Mouse (Mus musculus): ENCODE results near the gene Olfr287. TPM values are rescaled to one million over a fixed set of nuclear protein-coding genes. Genes with fewer than 3 reads are reported as not detected.

The Olfr287 gene
- polyA plus RNA-seq (2012; rRNA removed), result 0.24 and 0.88 TPM in 2 replicates

DNA sequence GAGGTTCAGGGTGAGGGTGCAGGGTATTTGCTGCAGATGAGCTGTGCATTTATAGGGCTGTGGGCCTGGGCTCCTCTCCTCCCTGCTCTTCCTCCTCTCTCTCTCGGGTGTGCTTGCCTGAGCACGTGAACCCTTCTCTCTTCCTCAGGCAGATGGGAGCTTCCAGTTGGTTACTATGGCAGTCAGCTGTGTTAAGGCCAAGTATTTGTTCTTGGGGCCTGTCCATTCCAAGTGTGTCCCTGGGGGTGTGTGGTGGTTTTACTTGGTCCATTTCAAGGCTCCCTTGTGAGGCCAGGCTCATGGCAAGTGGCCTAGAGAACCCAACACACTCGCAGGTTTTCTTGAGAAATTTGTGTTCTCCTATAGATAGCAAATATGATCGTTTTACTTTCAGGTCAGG is at the start of gene Olfr287, which contains the start of gene Gm44579:
Gene Olfr287 (minus strand): TSS at position 180 of the 400 bp plus-strand sequence.
Gene Gm44579 (minus strand): TSS at position 101 of the 400 bp plus-strand sequence.

GRCm38 (mm10) chr15:98257193-98257592 is 36.3 kb upstream of the Olfr287 start, which contains the start of gene H1fnt:
Gene H1fnt (minus strand): TSS chr15:98257293.

DNA sequence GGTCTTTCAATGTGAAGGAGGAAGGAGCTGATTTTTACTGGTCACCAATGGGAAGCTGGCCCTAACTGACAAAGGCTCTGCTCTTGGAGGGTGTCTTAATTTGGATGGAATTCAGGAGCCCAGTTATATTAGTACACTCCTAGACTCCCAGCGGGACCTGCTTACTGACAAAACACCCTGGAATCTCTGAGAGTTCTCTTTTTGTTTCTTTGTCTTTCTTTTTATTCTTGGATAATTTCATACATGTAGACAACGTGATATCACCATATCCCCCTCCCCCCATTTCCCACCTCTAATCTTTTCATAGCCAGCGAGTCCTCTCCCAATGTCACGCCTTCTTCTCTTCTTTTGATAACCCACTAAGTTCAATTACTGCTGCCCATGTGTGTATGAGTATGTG is 13.5 kb upstream of the Olfr287 start, which contains the start of gene Olfr286:
Gene Olfr286 (minus strand): TSS at position 101 of the 400 bp plus-strand sequence.

DNA sequence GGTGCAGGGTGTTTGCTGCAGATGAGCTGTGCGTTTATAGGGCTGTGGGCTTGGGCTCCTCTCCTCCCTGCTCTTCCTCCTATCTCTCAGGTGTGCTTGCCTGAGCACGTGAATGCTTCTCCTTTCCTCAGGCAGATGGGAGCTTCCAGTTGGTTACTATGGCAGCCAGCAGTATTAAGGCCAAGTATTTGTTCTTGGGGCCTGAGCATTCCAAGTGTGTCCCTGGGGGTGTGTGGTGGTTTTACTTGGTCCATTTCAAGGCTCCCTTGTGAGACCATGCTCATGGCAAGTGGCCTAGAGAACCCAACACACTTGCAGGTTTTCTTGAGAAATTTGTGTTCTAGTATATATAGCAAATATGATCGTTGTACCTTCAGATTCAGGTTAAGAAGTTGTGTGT is 25.4 kb downstream of the Olfr287 start, which contains the start of gene Olfr288:
Gene Olfr288 (minus strand): TSS at position 101 of the 400 bp plus-strand sequence.

DNA sequence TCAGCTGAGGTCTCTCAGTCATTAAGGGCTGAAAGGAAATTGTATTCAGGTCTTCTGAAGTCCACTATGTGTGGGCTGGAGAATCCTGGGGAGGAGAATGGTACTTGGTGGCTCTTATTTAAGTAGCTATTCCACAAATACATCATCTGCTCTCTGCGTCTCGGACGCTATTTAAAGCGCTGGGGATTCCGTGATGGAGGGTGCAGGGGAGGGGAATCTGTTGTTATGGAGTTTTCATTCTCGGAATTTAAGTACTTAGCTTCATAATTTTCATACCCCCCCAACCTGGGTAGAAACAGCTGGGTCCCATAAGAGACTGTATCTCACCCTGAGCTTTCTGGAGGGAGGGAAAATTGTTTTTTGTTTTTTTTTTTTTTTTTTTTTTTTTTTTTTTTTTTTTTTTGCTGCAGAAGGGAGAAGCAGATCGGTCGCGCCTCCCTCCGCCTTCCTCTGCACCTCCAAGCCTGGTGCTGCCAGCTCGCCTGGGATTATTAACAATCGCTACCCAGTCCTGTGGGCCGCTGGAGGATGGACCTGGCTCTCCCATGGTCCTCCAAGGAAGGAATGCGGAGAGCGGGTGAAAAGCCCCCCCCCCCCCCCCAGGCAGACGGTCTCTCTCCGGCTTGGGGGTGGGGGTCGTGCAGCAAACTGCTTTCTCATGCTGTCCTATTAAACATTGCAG is 53.8 kb downstream of the Olfr287 start, which contains the start of gene Ccdc184:
Gene Ccdc184 (plus strand): TSS at position 196 of the 682 bp plus-strand sequence.

GRCm38 (mm10) chr15:98165525-98165924 is 55.3 kb downstream of the Olfr287 start, which contains the start of gene Asb8:
Gene Asb8 (minus strand): TSS chr15:98165625.

Other genes with a start within 250 kb of the Olfr287 start
- gene Col2a1, start 216.4 kb downstream of the Olfr287 start, polyA plus RNA-seq (2012; rRNA removed), result 0.08 TPM in 1 of 2 replicates, not detected in the other
- gene Pfkm, start 128.5 kb downstream of the Olfr287 start, polyA plus RNA-seq (2012; rRNA removed), result 33.9 and 41.1 TPM in 2 replicates
- gene Senp1, start 127.3 kb downstream of the Olfr287 start, polyA plus RNA-seq (2012; rRNA removed), result 8.7 and 9.9 TPM in 2 replicates
- gene Asb8, start 55.4 kb downstream of the Olfr287 start, polyA plus RNA-seq (2012; rRNA removed), result 30.3 and 44.8 TPM in 2 replicates
- gene Ccdc184, start 53.9 kb downstream of the Olfr287 start, polyA plus RNA-seq (2012; rRNA removed), result 4.9 and 5.2 TPM in 2 replicates
- 0.66 and 1.4 TPM in 2 replicates for gene Olfr288, start 25.5 kb downstream of the Olfr287 start, polyA plus RNA-seq (2012; rRNA removed)
- gene Gm44579, start 79 bp downstream of the Olfr287 start, polyA plus RNA-seq (2012; rRNA removed), result not detected in 2 replicates
- gene Olfr286, start 13.4 kb upstream of the Olfr287 start, polyA plus RNA-seq (2012; rRNA removed), result not detected in 2 replicates
- not detected in 2 replicates for gene H1fnt, start 36.2 kb upstream of the Olfr287 start, polyA plus RNA-seq (2012; rRNA removed)
- 2.1 and 2.3 TPM in 2 replicates for gene Zfp641, start 75.1 kb upstream of the Olfr287 start, polyA plus RNA-seq (2012; rRNA removed)
- gene Olfr285, start 96.3 kb upstream of the Olfr287 start, polyA plus RNA-seq (2012; rRNA removed), result not detected in 2 replicates
- gene Olfr284, start 119.9 kb upstream of the Olfr287 start, polyA plus RNA-seq (2012; rRNA removed), result not detected in 2 replicates
- not detected in 2 replicates for gene Olfr283, start 159.9 kb upstream of the Olfr287 start, polyA plus RNA-seq (2012; rRNA removed)
- not detected in 2 replicates for gene Olfr282, start 210.2 kb upstream of the Olfr287 start, polyA plus RNA-seq (2012; rRNA removed)
- not detected in 2 replicates for gene Olfr281, start 231.5 kb upstream of the Olfr287 start, polyA plus RNA-seq (2012; rRNA removed)
- gene OR5BS1P, start 248.8 kb upstream of the Olfr287 start, polyA plus RNA-seq (2012; rRNA removed), result not detected in 2 replicates

Data from ovary, adult 2 months (tissue).